Mouse (Mus musculus) frontal cortex, adult (tissue): ENCODE data around the gene Msn.
"Not testable (repeated sequence)": the region's sequence is repeated elsewhere in the genome, so short reads cannot be mapped to it uniquely, and the experiment has no call there.

ENCODE experiments used
- ATAC-seq: cut with Nextera tagmentation; 2 replicates; pipeline ENCODE4 v1.9.2; 2017; ENCODE audit warnings: mild to moderate bottlenecking, moderate library complexity, mixed read lengths; ENCODE audit not compliant: low TSS enrichment

Gene Msn

GRCm38 (mm10) chrX:96144960-96145488, 49.2 kb downstream of the Msn start:
- ATAC-seq = peak; percentile 69

GRCm38 (mm10) chrX:96148217-96148616, 52.4 kb downstream of the Msn start:
- no peak for ATAC-seq

- ATAC-seq = no peak
These were observed 57.5 kb downstream of the Msn start for GRCm38 (mm10) chrX:96153362-96153761.

GRCm38 (mm10) chrX:96157936-96158335, 62.1 kb downstream of the Msn start:
- no peak for ATAC-seq

GRCm38 (mm10) chrX:96162571-96162970, 66.7 kb downstream of the Msn start:
- no peak for ATAC-seq

GRCm38 (mm10) chrX:96171645-96172388, 76.0 kb downstream of the Msn start:
- ATAC-seq = peak; percentile 62

- peak; percentile 76 for ATAC-seq
These were observed 82.6 kb downstream of the Msn start for GRCm38 (mm10) chrX:96178437-96178836.

GRCm38 (mm10) chrX:96184100-96184732, 88.4 kb downstream of the Msn start:
- no peak for ATAC-seq

GRCm38 (mm10) chrX:96205143-96205542, 109.3 kb downstream of the Msn start:
- not testable (repeated sequence) for ATAC-seq

- ATAC-seq = no peak
These were observed 111.0 kb downstream of the Msn start for GRCm38 (mm10) chrX:96206872-96207271.

- ATAC-seq = no peak
These were observed 122.2 kb downstream of the Msn start for GRCm38 (mm10) chrX:96218088-96218487.
